Mouse (Mus musculus): ENCODE data around the gene Rasgef1b. TPM values are rescaled to one million over a fixed set of nuclear protein-coding genes. Genes with fewer than 3 reads are reported as not detected.

Rasgef1b gene
- polyA plus RNA-seq (2014; fragmentation: Illumina TruSeq; extraction: RNeasy Lipid Tissue Mini Kit (QIAGEN cat#74804); ENCODE audit: low read depth, low replicate concordance) = 15.0 TPM

DNA sequence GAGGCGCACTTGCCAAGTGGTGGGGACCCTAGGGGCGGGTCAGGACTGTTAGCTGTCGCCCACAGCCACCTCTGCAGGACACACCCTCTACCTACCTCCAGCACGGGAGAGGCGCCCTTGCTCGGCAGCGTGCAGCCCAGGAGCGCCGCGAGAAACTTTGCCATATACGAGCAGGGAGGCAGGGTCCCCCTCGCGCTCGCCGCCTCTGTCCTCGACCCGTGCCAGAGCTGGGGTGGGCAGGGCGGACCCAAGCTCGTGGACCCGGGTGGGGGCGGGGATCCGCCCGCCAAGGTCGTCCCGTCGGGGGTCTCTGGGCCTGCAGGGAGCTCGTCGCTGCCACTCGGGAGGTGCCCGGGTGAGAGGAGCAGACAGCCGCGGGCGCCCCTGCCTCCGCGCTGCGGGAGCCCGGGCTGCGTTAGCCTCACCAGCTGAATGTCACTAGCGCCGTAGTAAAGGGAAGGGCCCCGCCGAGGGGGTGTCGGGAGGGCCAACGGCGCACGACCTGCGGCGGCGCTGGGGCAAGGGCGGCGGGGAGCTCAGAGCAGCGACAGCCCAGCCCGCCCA is at the start of gene Rasgef1b:
TSS of gene Rasgef1b (minus strand) at position 417 of the 564 bp plus-strand sequence.

Other genes starting within 250 kb of the Rasgef1b start
- not detected for gene Vamp9, start 177.2 kb upstream of the Rasgef1b start, polyA plus RNA-seq (2014; fragmentation: Illumina TruSeq; extraction: RNeasy Lipid Tissue Mini Kit (QIAGEN cat#74804); ENCODE audit: low read depth, low replicate concordance)
- gene Hnrnpd, start 249.9 kb upstream of the Rasgef1b start, polyA plus RNA-seq (2014; fragmentation: Illumina TruSeq; extraction: RNeasy Lipid Tissue Mini Kit (QIAGEN cat#74804); ENCODE audit: low read depth, low replicate concordance) = 255 TPM
- not detected for gene 4930524J08Rik, start 250.0 kb upstream of the Rasgef1b start, polyA plus RNA-seq (2014; fragmentation: Illumina TruSeq; extraction: RNeasy Lipid Tissue Mini Kit (QIAGEN cat#74804); ENCODE audit: low read depth, low replicate concordance)